Mouse (Mus musculus): ENCODE results near the gene Cbx5.
A peak's percentile ranks its signal among the peaks of the same experiment; 100 is the strongest.

GRCm38 (mm10) chr15:103176874-103177421 lies 62.7 kb downstream of the Cbx5 start:
- TF ChIP-seq CTCF (conservative IDR thresholded peaks at IDR 0.05; ENCODE audit: insufficient read depth, insufficient read length, low read depth, low read length): peak; percentile 97
- no peak for TF ChIP-seq POLR2A (IDR thresholded peaks at IDR 0.05; ENCODE audit: low read depth, low read length)
